In the genomic region with DNA sequence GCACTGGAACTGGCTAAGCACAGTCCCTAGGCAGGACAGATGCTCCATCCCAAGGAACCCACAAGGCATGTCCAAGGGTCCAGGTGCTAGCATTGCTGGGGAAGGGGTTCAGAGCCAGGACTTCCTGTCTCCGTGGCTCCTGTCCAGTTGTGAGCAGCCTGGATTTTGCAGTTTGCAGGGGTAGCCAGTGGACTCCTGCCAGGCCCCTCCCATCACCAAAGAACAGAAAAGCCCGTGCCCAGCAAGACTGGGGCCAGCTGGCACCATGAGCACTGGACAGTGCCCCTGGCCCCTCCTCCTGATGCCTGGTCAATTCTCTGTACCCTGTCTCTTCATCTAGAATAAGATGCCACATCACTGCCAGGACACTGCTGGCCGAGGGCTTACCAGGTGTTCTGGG, we compare ENCODE assay signal across 23 mouse cellular contexts. TPM values are rescaled to one million over a fixed set of nuclear protein-coding genes. Genes with fewer than 3 reads are reported as not detected.
A peak's percentile ranks its signal among the peaks of the same experiment; 100 is the strongest.
DNase-seq lines count a peak whose midpoint lies in the region; ATAC-seq and TF ChIP-seq lines count a peak whose summit lies in the region.
"Had no signal": no experiment of that assay in that cellular context is flagged by ENCODE, and none has a peak within 500 bp of the region (broad histone marks: within the 10 kb centered on the region; RNA-seq: fewer than 3 reads in every experiment).

No protein-coding gene starts in this region.

- no peak for ATAC-seq in hindbrain, postnatal 0 days
- ATAC-seq in hindbrain, embryonic 14.5 days (ENCODE audit: low FRiP score): no peak
- ATAC-seq in neural tube, embryonic 12.5 days (ENCODE audit: low FRiP score, low read depth): 0 out of 2 replicates have a peak, but pooled peaks have one; percentile 26
- no peak for ATAC-seq in neural tube, embryonic 15.5 days (ENCODE audit: low FRiP score)
- ATAC-seq in neural tube, embryonic 14.5 days (ENCODE audit: low read depth): 0 out of 2 replicates have a peak, but pooled peaks have one; percentile 23
- ATAC-seq: CD4-positive, CD25-positive, alpha-beta regulatory T cell, adult 4 months; forebrain, embryonic 13.5 days; forebrain, embryonic 16.5 days; intestine, embryonic 15.5 days had no signal

- no peak overlapping the region for H3K4me2 ChIP-seq in hindbrain, postnatal 0 days (ENCODE audit: low read depth, low read length)
- H3K4me2 ChIP-seq in hindbrain, embryonic 14.5 days (replicated peaks): no peak overlapping the region
- H3K4me2 ChIP-seq in neural tube, embryonic 12.5 days (replicated peaks): no peak overlapping the region
- H3K4me2 ChIP-seq in neural tube, embryonic 15.5 days: no peak overlapping the region
- H3K4me2 ChIP-seq in neural tube, embryonic 14.5 days (ENCODE audit: low read depth, low read length): no peak overlapping the region
- H3K4me2 ChIP-seq: forebrain, embryonic 13.5 days; heart, embryonic 12.5 days; heart, embryonic 15.5 days; intestine, embryonic 15.5 days had no signal

- no peak overlapping the region for H3K9ac ChIP-seq in hindbrain, postnatal 0 days (replicated peaks; ENCODE audit: low read length)
- H3K9ac ChIP-seq in hindbrain, embryonic 14.5 days: no peak overlapping the region
- no peak overlapping the region for H3K9ac ChIP-seq in neural tube, embryonic 12.5 days
- no peak overlapping the region for H3K9ac ChIP-seq in neural tube, embryonic 15.5 days (replicated peaks)
- no peak overlapping the region for H3K9ac ChIP-seq in neural tube, embryonic 14.5 days (replicated peaks; ENCODE audit: low read depth, low read length)
- H3K9ac ChIP-seq: forebrain, embryonic 13.5 days; heart, embryonic 12.5 days; heart, embryonic 15.5 days; intestine, embryonic 15.5 days had no signal

- intact Hi-C loops in gastrocnemius, adult 2 months (cut with DNase I): loop anchor here (2.0 kb wide), 1 partner anchor 45 kb away; no protein-coding TSS in a partner anchor

- H3K9me3 ChIP-seq in hindbrain, postnatal 0 days (ENCODE audit: low read length): no peaks in the 10 kb centered on the region
- H3K9me3 ChIP-seq in hindbrain, embryonic 14.5 days (ENCODE audit: control insufficient read depth, low read length): no peaks in the 10 kb centered on the region
- H3K9me3 ChIP-seq in neural tube, embryonic 12.5 days: no peaks in the 10 kb centered on the region
- H3K9me3 ChIP-seq in neural tube, embryonic 15.5 days (replicated peaks): no peaks in the 10 kb centered on the region
- no peaks in the 10 kb centered on the region for H3K9me3 ChIP-seq in neural tube, embryonic 14.5 days (ENCODE audit: control insufficient read depth, low read length)
- H3K9me3 ChIP-seq: forebrain, embryonic 10.5 days; forebrain, embryonic 13.5 days; heart, embryonic 12.5 days; heart, embryonic 15.5 days; intestine, embryonic 15.5 days had no signal

- H3K36me3 ChIP-seq in hindbrain, postnatal 0 days (ENCODE audit: insufficient read depth, low read length): no peaks in the 10 kb centered on the region
- no peaks in the 10 kb centered on the region for H3K36me3 ChIP-seq in hindbrain, embryonic 14.5 days (replicated peaks; ENCODE audit: control insufficient read depth, insufficient read depth)
- H3K36me3 ChIP-seq in neural tube, embryonic 12.5 days: no peaks in the 10 kb centered on the region
- H3K36me3 ChIP-seq in neural tube, embryonic 15.5 days: no peaks in the 10 kb centered on the region
- H3K36me3 ChIP-seq in neural tube, embryonic 14.5 days (ENCODE audit: control insufficient read depth, insufficient read depth, low read length): no peaks in the 10 kb centered on the region
- H3K36me3 ChIP-seq: forebrain, embryonic 10.5 days; heart, embryonic 12.5 days; heart, embryonic 15.5 days; intestine, embryonic 15.5 days had no signal

- DNase-seq in gastrocnemius, adult 2 months: peak; percentile 8
- no peak for DNase-seq in gastrocnemius, adult 8-10 months (ENCODE audit: low spot score in 2 of 2)
- peak; percentile 31 for DNase-seq in hindbrain, postnatal 0 days (ENCODE audit: low spot score)
- no peak for DNase-seq in hindbrain, embryonic 14.5 days (ENCODE audit: low spot score)
- no peak for DNase-seq in adrenal gland, postnatal 4 days (ENCODE audit: low spot score in 2 of 2)
- DNase-seq: adrenal gland, adult 2 months; adrenal gland, postnatal 14 days; cerebellum, adult 18-20 months; cerebellum, adult 9-11 months; gastrocnemius, postnatal 25 days; heart, adult 18-20 months; heart, postnatal 10 days; heart, postnatal 36 days had no signal

- no peak overlapping the region for H3K4me3 ChIP-seq in gastrocnemius, adult 2 months
- H3K4me3 ChIP-seq in hindbrain, postnatal 0 days (ENCODE audit: low read length): no peak overlapping the region
- H3K4me3 ChIP-seq in hindbrain, embryonic 14.5 days (replicated peaks; ENCODE audit: low read length): no peak overlapping the region
- no peak overlapping the region for H3K4me3 ChIP-seq in neural tube, embryonic 12.5 days
- no peak overlapping the region for H3K4me3 ChIP-seq in neural tube, embryonic 15.5 days (replicated peaks)
- H3K4me3 ChIP-seq in neural tube, embryonic 14.5 days (ENCODE audit: low read depth, low read length): no peak overlapping the region
- H3K4me3 ChIP-seq: forebrain, embryonic 10.5 days; forebrain, embryonic 13.5 days; heart, embryonic 12.5 days; heart, embryonic 15.5 days; intestine, embryonic 15.5 days had no signal

- peaks cover 7% of the 10 kb centered on the region; the same call in 1 of the 2 replicates for H3K4me1 ChIP-seq in hindbrain, postnatal 0 days (ENCODE audit: insufficient read depth, low read length)
- 0 out of 2 replicates have a peak, but pooled peaks cover 7% of the 10 kb centered on the region for H3K4me1 ChIP-seq in hindbrain, embryonic 14.5 days (replicated peaks; ENCODE audit: control insufficient read depth, insufficient read depth, low read length)
- H3K4me1 ChIP-seq in neural tube, embryonic 12.5 days: peaks cover 10% of the 10 kb centered on the region; the same call in 1 of the 2 replicates
- peaks cover 9% of the 10 kb centered on the region for H3K4me1 ChIP-seq in neural tube, embryonic 15.5 days
- no peaks in the 10 kb centered on the region for H3K4me1 ChIP-seq in neural tube, embryonic 14.5 days (ENCODE audit: control insufficient read depth, insufficient read depth, low read length)
- H3K4me1 ChIP-seq: forebrain, embryonic 13.5 days; heart, embryonic 12.5 days; heart, embryonic 15.5 days; intestine, embryonic 15.5 days had no signal

- H3K27ac ChIP-seq in gastrocnemius, adult 2 months: no peak overlapping the region
- H3K27ac ChIP-seq in hindbrain, postnatal 0 days: no peak overlapping the region
- H3K27ac ChIP-seq in hindbrain, embryonic 14.5 days: no peak overlapping the region
- H3K27ac ChIP-seq in neural tube, embryonic 12.5 days: no peak overlapping the region
- H3K27ac ChIP-seq in neural tube, embryonic 15.5 days (replicated peaks): no peak overlapping the region
- H3K27ac ChIP-seq in neural tube, embryonic 14.5 days (ENCODE audit: low read depth, low read length): no peak overlapping the region
- H3K27ac ChIP-seq: forebrain, embryonic 10.5 days; forebrain, embryonic 13.5 days; heart, embryonic 15.5 days; intestine, embryonic 15.5 days had no signal

- 43% methylated on average over 3 of the region's 3 CpGs for WGBS in hindbrain, postnatal 0 days
- WGBS in hindbrain, embryonic 14.5 days: 74% methylated on average over 3 of the region's 3 CpGs
- 82% methylated on average over 3 of the region's 3 CpGs for WGBS in neural tube, embryonic 12.5 days
- WGBS in neural tube, embryonic 15.5 days: 60% methylated on average over 3 of the region's 3 CpGs
- WGBS in neural tube, embryonic 14.5 days: 69% methylated on average over 3 of the region's 3 CpGs

- H3K27me3 ChIP-seq in hindbrain, postnatal 0 days (ENCODE audit: insufficient read depth, low read length): no peaks in the 10 kb centered on the region
- H3K27me3 ChIP-seq in hindbrain, embryonic 14.5 days (ENCODE audit: control insufficient read depth, insufficient read depth, low read length): no peaks in the 10 kb centered on the region
- H3K27me3 ChIP-seq in neural tube, embryonic 12.5 days (replicated peaks): no peaks in the 10 kb centered on the region
- H3K27me3 ChIP-seq in neural tube, embryonic 15.5 days (replicated peaks): peaks cover 12% of the 10 kb centered on the region; the same call in 1 of the 2 replicates
- H3K27me3 ChIP-seq in neural tube, embryonic 14.5 days (ENCODE audit: control insufficient read depth, insufficient read depth, low read length): no peaks in the 10 kb centered on the region
- H3K27me3 ChIP-seq: heart, embryonic 15.5 days; intestine, embryonic 15.5 days had no signal

- TF ChIP-seq CTCF in gastrocnemius, adult 2 months (IDR thresholded peaks at IDR 0.05): no peak
- no peak for TF ChIP-seq CTCF in hindbrain, postnatal 0 days (IDR thresholded peaks at IDR 0.05; ENCODE audit: low read depth)

RNA-seq across cellular contexts. Expression of a gene that starts 41.4 kb away (rescaled TPM):
- total RNA-seq in gastrocnemius, adult 2 months (2021): 10 to 100 TPM; 59.4 to 68.6 TPM
- 10 to 100 TPM; 62.3 to 84.8 (median 69.4) TPM for total RNA-seq in gastrocnemius, adult 8-10 months (2022)
- 22.9 and 48.1 TPM in 2 replicates for total RNA-seq in hindbrain, postnatal 0 days (2014; rRNA removed)
- 26.4 and 27.6 TPM in 2 replicates for polyA plus RNA-seq in hindbrain, postnatal 0 days (2015; fragmentation: Nextera tagmentation; extraction: Ambion mirVana)
- polyA plus RNA-seq in hindbrain, embryonic 14.5 days (2014; fragmentation: Nextera tagmentation; extraction: Ambion mirVana): 26.8 and 30.2 TPM in 2 replicates
- polyA plus RNA-seq in neural tube, embryonic 12.5 days (2016; fragmentation: Nextera tagmentation; extraction: Ambion mirVana): 46.4 and 49.3 TPM in 2 replicates
- polyA plus RNA-seq in neural tube, embryonic 15.5 days (2015; fragmentation: Nextera tagmentation; extraction: Ambion mirVana): 25.5 and 31.9 TPM in 2 replicates
- polyA plus RNA-seq in neural tube, embryonic 14.5 days (2014; fragmentation: Nextera tagmentation; extraction: Ambion mirVana): 26.8 and 35.0 TPM in 2 replicates
- 10 to 100 TPM; 29.5 to 29.7 TPM for total RNA-seq in adrenal gland, postnatal 4 days (2021)

RNA-seq across cellular contexts. Expression of a gene that starts 41.7 kb away (rescaled TPM):
- total RNA-seq in gastrocnemius, adult 2 months (2021): under 1 TPM in 1 of 2 experiments, not detected in 1; 0.64 TPM
- total RNA-seq in gastrocnemius, adult 8-10 months (2022): under 1 TPM in 3 of 4 experiments, not detected in 1; 0.27 to 0.46 (median 0.46) TPM
- total RNA-seq in hindbrain, postnatal 0 days (2014; rRNA removed): 0.89 and 2.1 TPM in 2 replicates
- 0.21 and 0.66 TPM in 2 replicates for polyA plus RNA-seq in hindbrain, postnatal 0 days (2015; fragmentation: Nextera tagmentation; extraction: Ambion mirVana)
- 0.64 and 0.77 TPM in 2 replicates for polyA plus RNA-seq in hindbrain, embryonic 14.5 days (2014; fragmentation: Nextera tagmentation; extraction: Ambion mirVana)
- 0.49 and 0.61 TPM in 2 replicates for polyA plus RNA-seq in neural tube, embryonic 12.5 days (2016; fragmentation: Nextera tagmentation; extraction: Ambion mirVana)
- polyA plus RNA-seq in neural tube, embryonic 15.5 days (2015; fragmentation: Nextera tagmentation; extraction: Ambion mirVana): 0.59 and 0.83 TPM in 2 replicates
- 0.60 and 0.89 TPM in 2 replicates for polyA plus RNA-seq in neural tube, embryonic 14.5 days (2014; fragmentation: Nextera tagmentation; extraction: Ambion mirVana)
- 1 to 10 TPM in 1 of 2 experiments, under 1 TPM in 1; 0.56 to 1.1 TPM for total RNA-seq in adrenal gland, postnatal 4 days (2021)

Comparison
In these comparisons a context has a peak if more than half of its experiments do, and no peak if none do; other contexts are left out.
1. DNase-seq: peak in gastrocnemius, adult 2 months (single experiment) and hindbrain, postnatal 0 days (single experiment); none in gastrocnemius, adult 8-10 months (0 of 2), hindbrain, embryonic 14.5 days (single experiment) and adrenal gland, postnatal 4 days (0 of 2).
2. ATAC-seq: peak in neural tube, embryonic 12.5 days (single experiment) and neural tube, embryonic 14.5 days (single experiment); none in hindbrain, postnatal 0 days (single experiment), hindbrain, embryonic 14.5 days (single experiment) and neural tube, embryonic 15.5 days (single experiment).